Mouse (Mus musculus): ENCODE results near the gene Slc10a3. TPM values are rescaled to one million over a fixed set of nuclear protein-coding genes. Genes with fewer than 3 reads are reported as not detected.

The Slc10a3 gene
- polyA plus RNA-seq, 1 experiment from 2014 or later = 12.5 TPM

GRCm38 (mm10) chrX:74352645-74353466 is 20.3 kb downstream of the Slc10a3 start:
- WGBS = 27% methylated on average over 13 of the region's 13 CpGs
- Histone ChIP-seq H3K27ac (peak overlapping the region; percentile 83), H3K4me1 (peaks cover 4% of the 10 kb centered on the region; the same call in 1 of the 2 replicates), H3K4me3 (peak overlapping the region; percentile 56), H3K36me3 (replicated peaks) (no peaks in the 10 kb centered on the region), H3K27me3 (ENCODE audit: poor library complexity, severe bottlenecking) (no peaks in the 10 kb centered on the region), H3K9me3 (no peaks in the 10 kb centered on the region; the same call in 1 of the 2 replicates)
- DNase-seq (ENCODE audit: extremely low spot score, low spot score) = no peak

GRCm38 (mm10) chrX:74330166-74330930 is 42.8 kb downstream of the Slc10a3 start:
- Histone ChIP-seq H3K4me1 (peaks cover 31% of the 10 kb centered on the region), H3K27me3 (ENCODE audit: poor library complexity, severe bottlenecking) (no peaks in the 10 kb centered on the region; the same call in 1 of the 2 replicates), H3K36me3 (replicated peaks) (peaks cover 37% of the 10 kb centered on the region), H3K27ac (peak overlapping the region; percentile 94; the same call in 1 of the 2 replicates), H3K9me3 (no peaks in the 10 kb centered on the region), H3K4me3 (peak overlapping the region; percentile 63)
- WGBS = 63% methylated on average over 2 of the region's 2 CpGs
- no peak for DNase-seq (ENCODE audit: extremely low spot score, low spot score)

- DNase-seq (ENCODE audit: extremely low spot score, low spot score) = no peak
- 17% methylated on average over 10 of the region's 10 CpGs for WGBS
- Histone ChIP-seq H3K27ac (peak overlapping the region; percentile 94), H3K4me3 (peak overlapping the region; percentile 63), H3K27me3 (ENCODE audit: poor library complexity, severe bottlenecking) (no peaks in the 10 kb centered on the region; the same call in 1 of the 2 replicates), H3K36me3 (replicated peaks) (peaks cover 26% of the 10 kb centered on the region), H3K4me1 (peaks cover 31% of the 10 kb centered on the region), H3K9me3 (no peaks in the 10 kb centered on the region)
Observed at GRCm38 (mm10) chrX:74329215-74329671, 43.9 kb downstream of the Slc10a3 start.

GRCm38 (mm10) chrX:74328725-74329161 is 44.4 kb downstream of the Slc10a3 start, which contains the start of gene Plxna3:
Gene Plxna3 (plus strand): TSS chrX:74329066.
- DNase-seq (ENCODE audit: extremely low spot score, low spot score) = peak; percentile 70
- H3K36me3 ChIP-seq (replicated peaks) = peaks cover 21% of the 10 kb centered on the region
- peak within 1 kb of the TSS; percentile 94 for H3K27ac ChIP-seq
- H3K27me3 ChIP-seq (ENCODE audit: poor library complexity, severe bottlenecking) = no peaks in the 10 kb centered on the region; the same call in 1 of the 2 replicates
- no peaks in the 10 kb centered on the region for H3K9me3 ChIP-seq
- H3K4me3 ChIP-seq = peak within 1 kb of the TSS; percentile 63
- H3K4me1 ChIP-seq = peaks cover 31% of the 10 kb centered on the region
- 8% methylated on average over 30 of the region's 30 CpGs for WGBS

Other genes with a start within 250 kb of the Slc10a3 start
- not detected in 2 replicates for gene Opn1mw, start 245.9 kb downstream of the Slc10a3 start, polyA plus RNA-seq (2016; fragmentation: Nextera tagmentation; extraction: Ambion mirVana)
- 13.7 and 14.4 TPM in 2 replicates for gene Mecp2, start 238.0 kb downstream of the Slc10a3 start, polyA plus RNA-seq (2016; fragmentation: Nextera tagmentation; extraction: Ambion mirVana)
- not detected in 2 replicates for gene Tex28, start 205.5 kb downstream of the Slc10a3 start, polyA plus RNA-seq (2016; fragmentation: Nextera tagmentation; extraction: Ambion mirVana)
- gene Tktl1, start 196.1 kb downstream of the Slc10a3 start, polyA plus RNA-seq (2016; fragmentation: Nextera tagmentation; extraction: Ambion mirVana) = not detected in 2 replicates
- 265 and 269 TPM in 2 replicates for gene Flna, start 123.5 kb downstream of the Slc10a3 start, polyA plus RNA-seq (2016; fragmentation: Nextera tagmentation; extraction: Ambion mirVana)
- 22.2 and 25.7 TPM in 2 replicates for gene Emd, start 118.7 kb downstream of the Slc10a3 start, polyA plus RNA-seq (2016; fragmentation: Nextera tagmentation; extraction: Ambion mirVana)
- 800 and 812 TPM in 2 replicates for gene Rpl10, start 102.5 kb downstream of the Slc10a3 start, polyA plus RNA-seq (2016; fragmentation: Nextera tagmentation; extraction: Ambion mirVana)
- gene Taz, start 91.4 kb downstream of the Slc10a3 start, polyA plus RNA-seq (2016; fragmentation: Nextera tagmentation; extraction: Ambion mirVana) = 66.3 and 75.8 TPM in 2 replicates
- 4.5 and 5.1 TPM in 2 replicates for gene Dnase1l1, start 91.0 kb downstream of the Slc10a3 start, polyA plus RNA-seq (2016; fragmentation: Nextera tagmentation; extraction: Ambion mirVana)
- 82.6 and 84.6 TPM in 2 replicates for gene Atp6ap1, start 76.3 kb downstream of the Slc10a3 start, polyA plus RNA-seq (2016; fragmentation: Nextera tagmentation; extraction: Ambion mirVana)
- 239 and 242 TPM in 2 replicates for gene Gdi1, start 68.4 kb downstream of the Slc10a3 start, polyA plus RNA-seq (2016; fragmentation: Nextera tagmentation; extraction: Ambion mirVana)
- 63.4 and 67.3 TPM in 2 replicates for gene Fam50a, start 60.3 kb downstream of the Slc10a3 start, polyA plus RNA-seq (2016; fragmentation: Nextera tagmentation; extraction: Ambion mirVana)
- 16.1 and 20.3 TPM in 2 replicates for gene Plxna3, start 44.3 kb downstream of the Slc10a3 start, polyA plus RNA-seq (2016; fragmentation: Nextera tagmentation; extraction: Ambion mirVana)
- gene Lage3, start 19.7 kb downstream of the Slc10a3 start, polyA plus RNA-seq (2016; fragmentation: Nextera tagmentation; extraction: Ambion mirVana) = 120 and 125 TPM in 2 replicates
- gene Ubl4a, start 131 bp downstream of the Slc10a3 start, polyA plus RNA-seq (2016; fragmentation: Nextera tagmentation; extraction: Ambion mirVana) = 64.3 and 67.3 TPM in 2 replicates
- gene Fam3a, start 19.9 kb upstream of the Slc10a3 start, polyA plus RNA-seq (2016; fragmentation: Nextera tagmentation; extraction: Ambion mirVana) = 22.8 and 23.7 TPM in 2 replicates
- gene Ikbkg, start 19.9 kb upstream of the Slc10a3 start, polyA plus RNA-seq (2016; fragmentation: Nextera tagmentation; extraction: Ambion mirVana) = 18.9 and 20.9 TPM in 2 replicates
- 53.5 and 55.3 TPM in 2 replicates for gene G6pdx, start 55.8 kb upstream of the Slc10a3 start, polyA plus RNA-seq (2016; fragmentation: Nextera tagmentation; extraction: Ambion mirVana)
- not detected in 2 replicates for gene Gm6880, start 108.0 kb upstream of the Slc10a3 start, polyA plus RNA-seq (2016; fragmentation: Nextera tagmentation; extraction: Ambion mirVana)
- gene Olfr1326-ps1, start 201.5 kb upstream of the Slc10a3 start, polyA plus RNA-seq (2016; fragmentation: Nextera tagmentation; extraction: Ambion mirVana) = not detected in 2 replicates
- gene Olfr1325, start 219.3 kb upstream of the Slc10a3 start, polyA plus RNA-seq (2016; fragmentation: Nextera tagmentation; extraction: Ambion mirVana) = not detected in 2 replicates

All from forebrain, embryonic 10.5 days (tissue).